Mouse (Mus musculus) v-Abl transformed pro-B cells (cell line): ENCODE results near the gene Vps25.

ENCODE experiments used
- in situ Hi-C, 2 experiments: fragments of 400-800 bp; cut with MboI; formaldehyde crosslinking; loops; one replicate each; pipeline ENCODE4 v1.15.1; 2025; ENCODE audit not compliant: unreplicated experiment in 2 of 2

Vps25 gene

GRCm38 (mm10) chr11:101253613-101254389 lies at the start of gene Vps25:
Vps25 (plus strand) TSS chr11:101253707.
- in situ Hi-C loops = loop anchor here in 1 of 2 experiments (5.0 kb wide), 1 partner anchor 42 kb away; no protein-coding TSS in a partner anchor

DNA sequence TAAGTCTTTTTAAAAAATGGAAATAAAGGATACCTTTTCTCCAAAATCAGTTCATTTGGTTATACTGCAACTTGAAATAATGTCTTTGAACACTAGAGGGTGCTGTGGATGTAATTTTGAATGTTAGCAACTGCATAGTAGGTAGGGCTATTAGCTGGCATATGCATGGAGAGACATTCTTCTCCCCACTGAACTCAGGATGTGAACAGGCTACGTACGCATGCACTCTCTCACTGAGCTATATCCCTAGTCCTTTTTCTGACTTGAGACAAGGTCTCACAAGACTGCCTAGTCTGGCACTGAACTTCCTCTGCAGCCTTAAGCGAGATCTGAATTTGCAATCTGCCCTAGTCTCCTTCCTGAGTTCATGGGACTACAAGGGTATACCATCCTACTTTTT lies 41.5 kb upstream of the Vps25 start:
- in situ Hi-C loops = loop anchor here (5.0 to 10.0 kb wide), 6 partner anchors 35 to 185 kb away; partner anchors contain the start of genes Becn1 (in 2 of the 2), Ramp2 (in 1 of the 2) and Vps25 (in 1 of the 2)

DNA sequence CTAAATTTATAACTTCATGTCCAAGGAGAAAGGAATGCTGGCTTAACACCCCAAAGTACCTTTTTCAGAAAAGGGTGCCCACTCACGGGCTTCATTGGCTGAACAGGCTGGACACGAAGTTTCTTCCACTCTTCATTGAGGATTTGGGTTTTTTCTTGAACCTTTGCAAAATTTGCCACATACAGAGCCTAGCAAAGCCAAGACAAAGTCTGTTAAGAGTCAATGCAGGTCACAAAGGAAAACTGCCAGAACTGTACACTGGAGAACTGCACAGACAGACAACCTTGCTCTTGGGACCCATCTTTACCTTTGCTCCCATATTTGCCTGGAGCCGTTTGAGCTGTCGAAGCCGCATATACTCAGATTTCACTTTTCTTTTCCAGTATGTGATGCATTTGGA lies 36.6 kb upstream of the Vps25 start:
- in situ Hi-C loops = loop anchor here (10.0 kb wide), 2 partner anchors 88 to 178 kb away; partner anchors contain the start of gene Becn1 (in 1 of the 2)

DNA sequence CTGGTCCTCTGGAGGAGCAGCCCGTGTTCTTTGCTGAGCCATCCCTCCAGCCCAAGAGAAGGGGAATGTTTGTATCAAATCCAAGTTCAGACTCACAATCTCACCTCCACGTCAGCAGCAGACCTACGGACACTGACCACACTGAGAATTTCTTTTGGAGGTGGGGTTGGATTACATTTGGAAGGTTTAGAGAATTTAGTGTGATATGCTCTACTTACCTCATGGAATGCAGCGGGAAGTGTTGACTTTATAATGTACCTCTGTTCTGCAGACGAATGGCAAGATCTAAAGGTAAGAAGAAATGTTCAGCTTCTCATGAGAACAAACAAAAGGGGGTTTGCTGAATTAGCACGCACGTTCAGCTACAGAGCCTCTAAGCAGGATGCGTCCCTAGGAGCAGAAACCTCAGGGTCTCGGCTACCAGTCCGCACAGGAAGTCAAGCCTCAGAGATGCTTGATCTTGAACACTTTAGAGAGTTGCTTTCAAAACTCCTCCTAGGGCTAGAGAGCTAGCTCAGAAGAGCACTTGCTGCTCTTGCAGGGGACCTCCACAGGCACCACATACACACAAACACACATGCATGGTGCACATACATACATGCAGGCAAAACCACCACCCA lies 35.0 kb upstream of the Vps25 start:
- in situ Hi-C loops = loop anchor here (10.0 kb wide), 2 partner anchors 86 to 176 kb away; partner anchors contain the start of gene Becn1 (in 1 of the 2)

DNA sequence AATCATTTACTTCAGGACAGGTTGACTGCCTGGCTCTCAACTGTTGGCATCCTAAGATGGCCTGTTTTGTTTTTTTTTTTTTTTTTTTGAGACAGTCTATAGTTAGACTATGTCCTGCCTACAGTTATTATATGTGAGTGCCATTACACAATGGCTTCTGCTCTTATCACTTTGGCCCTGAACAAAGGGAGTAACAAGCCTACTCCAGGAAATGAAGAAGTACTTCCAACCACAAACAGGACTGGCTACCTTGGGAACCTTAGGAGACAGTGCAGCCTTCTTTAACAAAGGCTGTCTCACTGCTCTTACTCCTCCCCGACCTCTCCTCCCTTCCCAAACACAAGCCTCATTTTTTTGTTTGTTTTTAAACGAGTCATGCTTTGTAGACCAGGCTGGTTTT lies 32.7 kb upstream of the Vps25 start:
- in situ Hi-C loops = no loop called here

DNA sequence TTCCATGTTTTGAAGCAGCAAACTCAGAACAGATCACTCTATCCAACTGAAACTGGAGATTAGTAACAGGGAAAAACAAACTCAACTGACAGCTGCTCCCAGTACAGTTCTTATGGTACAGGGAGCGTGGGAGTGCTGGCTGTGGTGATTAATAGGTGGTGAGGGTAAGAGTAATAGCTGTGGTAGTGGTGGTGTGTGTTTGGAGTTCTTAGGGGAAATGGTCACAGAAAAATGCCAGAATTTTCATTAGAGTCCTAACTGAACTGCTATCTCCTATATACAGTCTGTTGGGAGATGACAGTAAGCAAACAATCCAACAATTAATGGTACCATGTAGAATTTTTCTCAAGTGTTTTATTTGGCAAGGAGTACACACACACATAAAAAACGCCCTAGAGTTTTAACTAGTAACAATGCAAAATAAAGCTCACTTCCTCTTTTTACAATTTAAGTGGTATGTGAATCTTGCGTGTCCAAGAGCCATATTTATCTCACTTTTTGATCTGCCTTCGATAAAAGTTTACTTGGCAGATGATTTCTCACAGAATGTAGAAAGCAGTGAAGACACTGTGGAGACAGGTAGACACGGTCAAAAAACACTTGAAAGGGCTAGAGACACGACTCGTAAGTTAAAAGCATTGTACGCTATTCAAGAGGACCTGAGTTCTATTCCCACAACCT lies 32.1 kb upstream of the Vps25 start:
- in situ Hi-C loops = no loop called here

- in situ Hi-C loops = no loop called here
Measured at GRCm38 (mm10) chr11:101224337-101224736, 29.2 kb upstream of the Vps25 start.

GRCm38 (mm10) chr11:101225331-101226064 lies 28.0 kb upstream of the Vps25 start:
- in situ Hi-C loops = no loop called here

DNA sequence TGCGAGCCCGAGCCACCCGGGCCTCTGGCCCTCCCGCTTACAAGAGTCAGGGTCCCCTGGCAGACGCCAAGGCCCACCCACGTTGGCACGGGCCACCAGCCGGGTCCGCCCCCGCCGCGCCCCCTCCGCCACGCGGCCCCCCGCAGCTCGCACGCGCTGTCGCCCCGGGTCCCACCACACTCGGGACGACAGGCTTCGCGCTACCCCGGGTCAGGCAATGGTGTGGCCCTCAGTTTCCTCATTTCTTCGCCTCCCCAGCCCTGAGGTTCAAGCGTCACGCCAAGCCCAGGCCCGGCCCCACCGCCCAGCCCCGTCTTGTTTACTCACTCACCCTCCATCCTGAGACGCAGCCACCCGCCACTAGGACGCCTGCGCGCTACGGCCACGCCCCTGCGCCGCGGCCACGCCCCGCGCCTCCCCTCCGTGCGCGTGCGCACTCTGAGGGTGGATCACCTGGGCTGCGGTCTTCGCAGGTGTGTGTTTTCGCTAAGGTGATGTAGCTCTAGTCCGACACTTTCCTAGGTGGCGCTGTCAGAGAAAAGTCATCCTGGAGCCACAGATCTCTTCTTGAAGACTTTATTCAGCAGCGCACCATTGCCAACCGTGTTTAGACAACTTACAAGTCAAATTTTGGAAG lies 27.3 kb upstream of the Vps25 start, which contains the start of gene Ezh1:
Gene Ezh1, minus strand, starts transcription at position 399 of the 637 bp plus-strand sequence.
- in situ Hi-C loops = no loop called here

DNA sequence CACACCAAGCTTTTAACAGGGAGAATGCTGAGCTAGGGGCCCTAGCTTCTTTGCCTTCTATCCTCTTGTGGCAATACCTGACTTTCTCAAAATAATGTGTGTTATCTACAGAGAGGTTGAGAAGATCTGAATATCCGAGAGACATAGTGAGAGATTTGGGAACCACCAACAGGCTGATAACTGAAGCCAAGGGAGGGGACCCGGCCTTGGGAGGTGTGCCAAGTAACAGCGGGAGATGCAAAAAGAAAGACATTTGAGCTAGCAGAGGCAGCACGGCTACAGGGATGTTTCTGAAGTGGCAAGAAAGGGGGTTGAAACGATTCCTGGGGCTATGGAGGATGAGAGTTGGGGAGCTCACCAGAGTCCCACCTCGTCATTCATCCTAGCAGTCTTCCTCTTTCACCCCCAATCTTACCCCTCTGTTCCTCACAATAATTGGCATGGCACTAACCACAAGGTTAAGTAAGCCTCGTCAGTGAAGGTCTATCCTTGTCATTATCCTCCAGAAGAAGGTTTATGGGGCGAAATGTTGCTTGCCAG lies 24.1 kb upstream of the Vps25 start:
- in situ Hi-C loops = no loop called here

GRCm38 (mm10) chr11:101230061-101230511 lies 23.4 kb upstream of the Vps25 start:
- in situ Hi-C loops = no loop called here

GRCm38 (mm10) chr11:101230526-101230925 lies 23.0 kb upstream of the Vps25 start:
- in situ Hi-C loops = no loop called here

DNA sequence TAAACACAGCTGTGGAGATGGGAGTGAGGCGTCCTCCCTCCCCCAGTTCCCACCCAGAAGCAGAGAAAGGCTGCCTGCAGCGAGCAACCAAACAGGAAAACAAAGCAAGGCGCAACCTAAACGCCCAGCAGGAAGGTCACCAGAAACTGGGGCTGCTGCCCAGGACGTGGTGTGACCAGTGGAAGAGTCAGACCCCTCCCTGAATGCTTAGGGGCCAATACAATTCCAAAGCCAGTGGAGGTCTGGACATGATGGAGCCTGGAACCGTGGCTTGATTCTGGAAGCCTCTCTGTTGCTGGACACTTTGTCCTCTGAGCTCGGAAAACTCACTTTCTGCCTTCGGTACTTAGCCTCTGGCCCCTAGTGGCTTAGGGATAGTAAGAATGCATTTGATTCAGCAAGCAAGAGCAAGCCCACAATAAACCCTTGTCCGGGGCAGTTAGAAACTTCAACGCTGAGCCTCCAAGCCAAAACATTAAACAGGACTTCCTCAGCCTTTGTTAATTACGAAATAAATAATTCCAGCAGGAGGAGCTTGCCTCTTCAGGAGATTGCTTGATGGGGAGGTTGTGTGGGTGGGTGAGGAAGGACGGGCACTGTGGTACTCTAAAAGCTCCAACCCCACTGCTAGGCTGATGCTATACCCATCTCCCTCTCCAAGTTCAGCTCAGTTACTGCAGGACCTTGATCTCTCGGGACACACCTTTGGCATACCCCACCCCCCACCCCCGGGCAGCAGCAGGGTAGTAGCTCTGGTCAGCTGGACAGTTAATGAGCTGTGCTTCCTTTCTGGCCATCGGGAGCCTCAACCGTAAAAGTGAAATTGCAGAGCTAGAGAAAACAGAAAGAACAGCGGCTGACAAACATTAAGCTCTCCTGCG lies 22.3 kb upstream of the Vps25 start:
- in situ Hi-C loops = no loop called here

- in situ Hi-C loops = no loop called here
Measured at GRCm38 (mm10) chr11:101232010-101232839, 21.3 kb upstream of the Vps25 start.

GRCm38 (mm10) chr11:101233240-101233639 lies 20.3 kb upstream of the Vps25 start:
- in situ Hi-C loops = no loop called here

DNA sequence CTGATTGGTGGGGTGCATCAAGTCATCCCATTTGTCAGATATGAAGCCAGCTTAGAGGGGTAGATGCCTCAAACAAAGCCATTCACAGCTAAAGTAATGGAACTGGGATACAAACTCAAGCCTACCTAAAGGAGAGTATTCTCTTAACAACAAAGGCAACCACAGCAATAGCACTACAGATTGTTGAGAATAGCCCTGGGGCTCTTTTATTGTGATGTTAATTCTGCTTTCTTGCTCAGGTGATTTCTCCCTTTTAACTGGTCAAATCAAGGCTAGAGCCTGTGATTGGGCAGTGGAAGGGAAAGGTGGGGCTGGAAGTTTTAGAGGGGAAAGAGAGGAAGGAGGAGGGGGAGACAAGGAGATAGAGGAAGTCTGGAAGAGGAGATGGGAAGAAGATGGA lies 19.4 kb upstream of the Vps25 start:
- in situ Hi-C loops = no loop called here

DNA sequence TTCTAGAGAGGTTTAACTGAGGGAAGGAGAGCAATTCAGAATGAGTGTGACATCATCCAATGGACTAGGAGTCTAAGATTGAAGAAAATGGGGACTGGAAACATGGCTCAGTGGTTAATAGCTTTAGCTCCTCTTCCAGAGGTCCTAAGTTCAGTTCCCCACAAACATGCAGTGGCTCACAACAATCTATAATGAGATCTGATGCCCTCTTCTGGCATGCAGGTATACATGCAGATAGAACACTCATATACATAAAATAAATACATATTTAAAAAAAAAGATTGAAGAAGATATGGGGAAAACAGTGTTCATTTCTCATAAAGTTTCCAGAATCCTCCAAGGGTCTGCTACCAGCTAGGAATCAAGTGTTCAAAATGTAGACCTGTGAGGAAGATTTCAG lies 18.1 kb upstream of the Vps25 start:
- in situ Hi-C loops = no loop called here

DNA sequence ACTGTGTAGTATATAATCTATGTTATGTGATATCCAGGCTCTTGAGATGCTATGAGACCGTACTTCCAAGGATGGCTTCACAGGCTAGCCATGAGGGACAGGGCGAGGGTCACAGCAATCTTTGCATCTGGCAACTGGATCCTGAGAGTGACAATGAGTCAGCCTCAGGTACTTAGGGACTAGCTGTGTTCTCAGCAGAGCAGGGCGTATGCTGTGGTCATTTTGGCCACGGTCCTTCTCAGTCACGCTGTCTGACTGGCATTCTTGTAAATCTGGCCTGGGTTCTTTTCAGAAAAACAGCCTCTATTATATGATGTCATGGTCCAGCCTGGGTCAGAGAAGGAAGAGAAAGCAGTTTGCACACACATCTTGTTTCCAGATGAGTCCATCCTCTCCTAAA lies 16.7 kb upstream of the Vps25 start:
- in situ Hi-C loops = no loop called here
